Mouse (Mus musculus) kidney, adult 2 months (tissue): ENCODE measurements around the gene Rps28. TPM values are rescaled to one million over a fixed set of nuclear protein-coding genes. Genes with fewer than 3 reads are reported as not detected.
"Not testable (repeated sequence)": the region's sequence is repeated elsewhere in the genome, so short reads cannot be mapped to it uniquely, and the experiment has no call there.

Source experiments
- DNase-seq: peaks from one replicate; pipeline ENCODE4 v3.0.0; 2021
- H3K27ac ChIP-seq: fragments of 200-500 bp; 2 replicates; pipeline ENCODE4 v1.5.1; 2012; ENCODE audit warnings: low read depth, low read length, control low read depth, inconsistent platforms; ENCODE audit not compliant: insufficient read depth
- H3K27me3 ChIP-seq: fragments of 200-500 bp; replicated peaks from 2 replicates; pipeline ENCODE4 v1.6.1; 2012; ENCODE audit warnings: mild to moderate bottlenecking, moderate library complexity, low read length, inconsistent platforms; ENCODE audit not compliant: control insufficient read depth, insufficient read depth
- H3K36me3 ChIP-seq: fragments of 200-500 bp; 2 replicates; pipeline ENCODE4 v1.6.1; 2012; ENCODE audit warnings: mild to moderate bottlenecking, moderate library complexity, low read length, inconsistent platforms; ENCODE audit not compliant: control insufficient read depth, insufficient read depth
- H3K4me1 ChIP-seq: fragments of 200-500 bp; 2 replicates; pipeline ENCODE4 v1.6.1; 2011; ENCODE audit warnings: low read length; ENCODE audit not compliant: control insufficient read depth, insufficient read depth
- H3K4me3 ChIP-seq: fragments of 200-500 bp; 2 replicates; pipeline ENCODE4 v1.5.1; 2011; ENCODE audit warnings: mild to moderate bottlenecking, low read depth, low read length, control low read depth; ENCODE audit not compliant: insufficient read depth
- CTCF ChIP-seq: fragments of 200-500 bp; conservative IDR thresholded peaks from 2 replicates; pipeline ENCODE4 v1.5.1; 2011; ENCODE audit warnings: low read depth, mild to moderate bottlenecking, control low read depth, low read length, moderate library complexity, mixed read lengths; ENCODE audit not compliant: insufficient read depth, insufficient read length
- POLR2A ChIP-seq: fragments of 200-500 bp; IDR thresholded peaks from one replicate; pipeline ENCODE4 v1.6.1; 2011; ENCODE audit warnings: low read depth, low read length, control low read depth
- WGBS: fragments of 180-500 bp; shearing (Covaris S2); methylation state at CpG from one replicate; pipeline ENCODE4 v1.1.7; 2018; 5-methylcytosine and 5-hydroxymethylcytosine counted together
- polyA plus RNA-seq: library from polyadenylated mRNA; depleted of rRNA; stranded (reverse); fragments of >200 nt; gene quantifications from 2 replicates; pipeline ENCODE4 v1.2.3, GENCODE M21; 2012

The Rps28 gene
- polyA plus RNA-seq, 1 experiment, result 1,023 TPM

DNA sequence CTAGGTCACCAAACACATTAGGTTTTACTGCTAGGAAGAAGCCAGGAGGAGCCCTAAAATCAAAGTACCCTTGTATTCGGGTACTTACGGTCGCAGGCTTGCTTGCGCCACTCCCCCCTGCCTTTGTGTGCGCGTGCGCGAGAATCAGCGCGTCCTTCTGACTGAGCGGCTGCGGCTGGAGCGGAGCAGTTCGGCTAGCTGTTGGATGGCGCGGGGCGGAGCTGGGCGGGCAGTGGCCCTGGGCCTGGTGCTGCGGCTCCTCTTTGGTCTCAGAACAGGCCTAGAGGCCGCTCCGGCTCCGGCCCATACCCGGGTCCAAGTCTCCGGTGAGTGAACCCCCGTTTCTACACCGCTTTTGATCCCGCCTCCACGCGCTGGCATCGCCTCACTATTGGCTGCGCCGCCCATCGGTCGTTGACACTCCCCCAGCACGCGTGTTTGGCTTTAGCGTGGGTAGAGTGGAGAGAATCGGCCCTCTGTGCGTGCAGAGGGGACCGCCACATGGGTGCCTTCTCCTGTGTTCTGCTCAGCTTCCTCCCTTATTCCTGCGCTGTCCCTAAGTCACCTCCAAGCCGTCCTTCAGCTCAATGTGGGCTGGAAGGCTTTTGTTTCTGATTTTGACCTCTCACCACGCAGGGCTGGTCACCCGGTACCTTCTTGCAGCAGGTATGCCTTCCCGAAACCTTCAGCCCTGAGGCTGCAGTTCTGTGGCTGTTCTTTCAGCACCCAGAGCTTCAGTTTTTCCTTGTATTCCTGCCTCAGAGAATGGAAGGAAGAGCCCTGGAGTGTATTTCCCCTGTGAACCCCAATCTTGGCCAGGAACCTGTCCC lies 18.8 kb upstream of the Rps28 start, which contains the start of gene Cd320:
Cd320 (plus strand) TSS at position 126 of the 830 bp plus-strand sequence.
- peak within 1 kb of the TSS; percentile 27 for H3K27ac ChIP-seq
- under 1% methylated on average over 45 of the region's 45 CpGs for WGBS
- H3K27me3 ChIP-seq, result no peaks in the 10 kb centered on the region
- peaks cover 6% of the 10 kb centered on the region; the same call in 1 of the 2 replicates for H3K4me1 ChIP-seq
- no peak for TF ChIP-seq CTCF
- TF ChIP-seq POLR2A, result peak; percentile 15
- DNase-seq, result peak; percentile 96
- H3K36me3 ChIP-seq, result no peaks in the 10 kb centered on the region
- peak within 1 kb of the TSS; percentile 79 for H3K4me3 ChIP-seq

DNA sequence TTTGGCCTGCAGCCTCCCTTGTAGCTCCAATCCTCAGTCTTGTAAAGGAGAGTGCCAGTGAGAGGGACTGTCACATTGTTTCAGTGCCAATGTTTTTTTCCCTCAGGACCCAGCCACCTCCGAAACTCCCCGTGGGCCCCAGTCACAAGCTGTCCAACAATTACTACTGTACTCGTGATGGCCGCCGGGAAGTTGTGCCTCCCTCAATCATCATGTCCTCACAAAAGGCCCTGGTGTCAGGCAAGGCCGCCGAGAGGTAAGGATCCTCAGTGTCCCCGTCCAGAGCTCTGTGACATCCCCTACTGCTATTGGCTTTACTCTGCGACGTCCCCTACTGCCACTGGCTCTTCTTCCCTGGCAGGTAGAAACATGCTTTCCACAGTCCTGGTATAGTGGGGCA lies 5.2 kb upstream of the Rps28 start:
- H3K36me3 ChIP-seq, result peaks cover 10% of the 10 kb centered on the region
- WGBS, result 76% methylated on average over 10 of the region's 10 CpGs
- peaks cover 17% of the 10 kb centered on the region for H3K4me1 ChIP-seq
- H3K27ac ChIP-seq, result 0 out of 2 replicates have a peak overlapping the region, but pooled peaks have one; percentile 42
- H3K4me3 ChIP-seq, result no peak overlapping the region
- no peak for DNase-seq
- no peak for TF ChIP-seq POLR2A
- TF ChIP-seq CTCF, result no peak
- no peaks in the 10 kb centered on the region for H3K27me3 ChIP-seq

DNA sequence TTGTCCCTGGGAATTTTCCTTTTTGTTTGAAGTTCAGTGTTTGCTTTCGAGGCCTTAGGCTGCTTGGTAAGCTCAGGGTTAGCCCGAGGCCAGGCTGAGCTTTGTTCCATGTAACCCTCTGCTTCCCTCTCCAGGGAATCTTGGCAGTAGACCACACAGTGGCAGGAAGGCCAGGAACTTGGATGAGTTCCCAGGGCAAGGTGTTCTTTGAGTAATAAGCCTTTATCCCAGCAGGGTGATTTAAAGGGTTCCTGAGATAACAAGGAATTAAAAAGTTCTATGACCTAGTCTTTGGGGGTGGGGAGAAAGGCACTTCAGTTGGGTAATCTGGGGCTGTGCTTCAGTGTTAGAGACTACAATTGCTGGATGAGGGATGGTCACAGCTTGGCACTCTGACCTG lies 4.5 kb upstream of the Rps28 start:
- Histone ChIP-seq H3K27ac (peak overlapping the region; percentile 42; the same call in 1 of the 2 replicates), H3K4me1 (peaks cover 17% of the 10 kb centered on the region), H3K4me3 (no peak overlapping the region), H3K27me3 (no peaks in the 10 kb centered on the region), H3K36me3 (peaks cover 7% of the 10 kb centered on the region; the same call in 1 of the 2 replicates)
- 8% methylated on average over 2 of the region's 2 CpGs for WGBS
- TF ChIP-seq CTCF (0 out of 2 replicates have a peak, but pooled peaks have one; percentile 7), POLR2A (no peak)
- peak; percentile 96 for DNase-seq

DNA sequence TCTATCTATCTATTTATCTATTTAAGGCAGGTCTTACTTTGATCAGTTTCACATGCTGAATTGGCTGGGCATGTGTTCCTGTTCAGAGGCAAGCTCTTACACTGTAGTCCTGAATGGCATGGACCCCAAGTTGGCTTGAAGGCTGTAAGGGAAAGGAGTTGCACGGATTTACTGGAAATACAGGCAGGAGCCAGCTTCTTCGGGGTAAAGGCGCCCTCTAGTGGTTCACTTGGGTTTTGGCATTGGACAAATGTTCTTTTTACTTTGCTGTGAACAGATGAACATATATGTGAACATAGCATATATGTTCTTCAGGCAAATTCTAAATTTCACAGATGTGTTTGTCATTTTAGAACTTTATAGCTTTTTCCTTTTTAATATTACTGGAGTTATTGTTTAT lies 2.5 kb upstream of the Rps28 start:
- TF ChIP-seq POLR2A, result no peak
- peak; percentile 86 for TF ChIP-seq CTCF
- no peak overlapping the region for H3K4me3 ChIP-seq
- H3K27me3 ChIP-seq, result no peaks in the 10 kb centered on the region
- peaks cover 8% of the 10 kb centered on the region; the same call in 1 of the 2 replicates for H3K36me3 ChIP-seq
- peak; percentile 84 for DNase-seq
- no peak overlapping the region for H3K27ac ChIP-seq
- 0% methylated on average over 3 of the region's 3 CpGs for WGBS
- peaks cover 23% of the 10 kb centered on the region for H3K4me1 ChIP-seq

DNA sequence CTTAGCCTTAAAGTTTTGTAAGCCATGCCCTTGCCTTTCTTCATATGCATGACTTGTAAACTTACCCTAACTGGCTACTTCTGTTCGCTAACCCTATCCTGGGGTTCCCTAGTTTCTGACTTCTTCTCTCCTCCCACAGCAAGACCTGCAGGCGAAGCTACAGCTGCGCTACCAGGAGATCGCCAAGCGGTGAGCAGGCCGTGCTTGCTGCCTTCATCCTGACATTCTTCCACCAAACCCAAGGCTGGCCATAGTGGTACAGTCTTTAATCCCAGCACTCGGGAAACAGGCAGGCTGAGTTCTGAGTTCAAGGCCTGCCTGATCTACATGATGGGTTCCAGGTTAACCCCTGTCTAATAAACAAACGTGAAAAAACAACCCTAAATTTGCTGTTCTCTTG lies 1.1 kb upstream of the Rps28 start:
- TF ChIP-seq POLR2A, result no peak
- TF ChIP-seq CTCF, result no peak
- H3K36me3 ChIP-seq, result peaks cover 5% of the 10 kb centered on the region; the same call in 1 of the 2 replicates

DNA sequence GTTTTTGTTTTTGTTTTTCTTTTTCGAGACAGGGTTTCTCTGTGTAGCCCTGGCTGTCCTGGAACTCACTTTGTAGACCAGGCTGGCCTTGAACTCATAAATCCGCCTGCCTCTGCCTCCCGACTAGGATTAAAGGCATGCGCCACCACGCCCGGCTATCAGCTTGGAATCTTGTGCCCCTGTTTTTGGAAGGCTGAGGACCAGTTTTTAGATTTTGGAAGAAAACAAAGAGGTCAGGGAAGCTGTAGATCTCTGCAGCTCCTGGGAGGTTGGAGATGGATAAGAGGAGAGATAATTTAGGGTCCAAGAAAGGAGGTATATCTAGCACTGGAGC lies 602 bp upstream of the Rps28 start:
- H3K4me1 ChIP-seq, result peaks cover 23% of the 10 kb centered on the region
- H3K27me3 ChIP-seq, H3K36me3 ChIP-seq, DNase-seq: not testable (repeated sequence)
- WGBS, result 2% methylated on average over 6 of the region's 6 CpGs
- peak overlapping the region; percentile 84 for H3K27ac ChIP-seq
- H3K4me3 ChIP-seq, result peak overlapping the region; percentile 77

More for the DNA sequence above, 1.1 kb upstream of the Rps28 start:
- H3K4me1 ChIP-seq, result peaks cover 23% of the 10 kb centered on the region
- H3K27ac ChIP-seq, result no peak overlapping the region
- no peak overlapping the region for H3K4me3 ChIP-seq
- no peaks in the 10 kb centered on the region for H3K27me3 ChIP-seq
- DNase-seq, result no peak
- WGBS, result 82% methylated on average over 8 of the region's 8 CpGs

DNA sequence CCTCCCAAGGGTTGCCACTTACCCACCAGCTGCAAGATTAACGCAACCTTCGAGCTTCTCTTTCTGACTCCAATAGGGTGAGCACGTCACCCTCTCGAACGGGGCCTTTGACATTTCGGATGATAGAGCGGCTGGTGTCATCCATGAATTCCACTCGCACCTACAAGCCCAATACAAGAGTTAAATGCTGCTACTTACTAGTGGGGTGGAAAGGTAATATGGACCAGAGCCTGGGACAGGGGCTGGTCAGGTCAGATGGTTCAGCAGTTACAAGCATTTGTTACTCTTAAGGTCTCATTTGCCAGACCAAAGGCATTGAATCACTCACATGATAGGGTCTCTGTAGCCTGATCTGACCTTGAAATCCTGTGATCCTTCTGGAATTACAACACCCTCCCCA lies 1.2 kb downstream of the Rps28 start:
- 64% methylated on average over 8 of the region's 8 CpGs for WGBS
- H3K4me3 ChIP-seq, DNase-seq, H3K36me3 ChIP-seq, H3K27ac ChIP-seq, H3K27me3 ChIP-seq: not testable (repeated sequence)
- peaks cover 16% of the 10 kb centered on the region for H3K4me1 ChIP-seq
